Mouse (Mus musculus): Measurements from ENCODE around the gene Olfr530. TPM values are rescaled to one million over a fixed set of nuclear protein-coding genes. Genes with fewer than 3 reads are reported as not detected.

The Olfr530 gene
- total RNA-seq (2017): not detected in 3 replicates

DNA sequence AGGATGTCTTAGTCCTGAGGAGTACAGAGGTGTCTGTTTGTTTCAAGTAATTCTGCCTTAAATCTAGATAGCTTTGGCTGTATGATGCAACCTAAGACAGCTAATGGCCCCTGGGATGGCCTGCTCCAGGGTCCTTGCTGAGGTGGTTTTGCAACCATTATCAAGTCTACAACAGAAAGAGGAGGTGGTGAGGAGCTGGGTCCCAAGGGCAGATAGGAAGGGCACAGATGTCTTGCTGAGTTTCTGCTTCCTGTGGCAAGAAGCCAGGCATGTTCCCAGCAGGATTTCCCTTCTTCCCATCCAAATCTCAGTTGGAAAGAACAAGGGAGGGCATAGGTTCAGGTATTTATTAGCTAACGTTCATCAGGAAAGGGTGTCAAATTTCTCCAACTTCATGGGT, at the start of gene Olfr530:
TSS of gene Olfr530 (minus strand) at position 101 of the 400 bp plus-strand sequence.
- no peak for ATAC-seq (replicated peaks; ENCODE audit: insufficient number of reproducible peaks, low FRiP score, low TSS enrichment, poor library complexity, severe bottlenecking)

GRCm38 (mm10) chr7:140421539-140421938, 45.4 kb upstream of the Olfr530 start, which contains the start of gene Olfr532:
Olfr532 (minus strand) TSS chr7:140421639.
- no peak for ATAC-seq (replicated peaks; ENCODE audit: insufficient number of reproducible peaks, low FRiP score, low TSS enrichment, poor library complexity, severe bottlenecking)

DNA sequence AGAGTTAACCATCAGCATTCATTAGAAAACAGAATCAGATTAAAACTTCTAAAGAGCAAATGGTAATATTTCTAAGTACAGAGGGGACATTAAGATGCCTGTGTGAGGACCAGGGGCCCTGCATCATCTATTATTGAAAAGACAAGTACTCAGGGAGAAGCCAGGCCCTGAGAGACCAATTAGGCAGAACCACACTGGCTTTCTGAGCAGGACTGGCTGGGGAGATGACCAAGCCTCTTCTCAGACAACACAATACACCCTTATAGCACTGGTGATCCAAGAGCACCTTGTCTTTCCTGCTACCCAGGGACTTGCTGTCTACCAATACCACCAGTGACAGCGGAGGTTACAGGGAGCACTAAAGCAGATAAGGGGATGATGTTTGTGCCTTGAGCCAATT, 26.7 kb upstream of the Olfr530 start, which contains the start of gene Olfr531:
TSS of gene Olfr531 (minus strand) at position 101 of the 400 bp plus-strand sequence.
- no peak for ATAC-seq (replicated peaks; ENCODE audit: insufficient number of reproducible peaks, low FRiP score, low TSS enrichment, poor library complexity, severe bottlenecking)

DNA sequence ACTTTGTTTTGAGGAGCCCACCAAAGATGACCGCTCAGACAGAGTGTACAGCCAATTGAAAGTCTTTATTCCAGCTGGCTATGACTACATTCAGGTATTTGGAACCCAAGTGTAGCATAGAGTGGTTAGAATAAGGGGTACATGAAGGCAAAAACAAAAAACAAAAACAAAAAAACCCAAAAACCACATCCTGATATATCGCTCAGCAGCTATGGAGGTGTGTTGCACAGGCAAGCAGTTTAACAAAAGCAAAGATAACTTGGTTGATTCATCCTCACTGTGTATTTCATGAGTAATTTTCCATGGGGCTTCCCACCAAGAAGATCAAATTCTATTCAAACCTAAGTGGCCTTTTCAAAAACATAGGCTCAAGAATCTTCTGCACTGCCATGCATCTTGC, 780 bp upstream of the Olfr530 start:
- no peak for ATAC-seq (replicated peaks; ENCODE audit: insufficient number of reproducible peaks, low FRiP score, low TSS enrichment, poor library complexity, severe bottlenecking)

DNA sequence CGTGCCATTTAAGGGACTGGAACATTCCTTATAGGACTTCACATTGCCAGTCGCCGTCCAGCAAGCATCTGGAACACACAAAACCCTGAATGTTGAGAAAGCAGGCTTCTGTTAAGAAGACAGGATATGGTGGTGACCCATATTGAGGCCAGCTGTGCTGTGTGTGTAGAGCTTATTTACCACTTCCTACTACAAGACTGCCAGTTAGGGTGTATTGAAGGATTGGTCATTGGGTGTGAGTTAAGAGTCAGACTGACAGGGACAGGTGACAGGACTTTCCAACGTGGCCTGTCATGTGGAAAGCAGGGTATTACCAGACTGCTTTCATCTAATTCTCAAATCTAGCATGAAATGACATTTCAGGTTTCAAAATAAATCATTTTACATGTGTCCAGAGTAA, 1.8 kb downstream of the Olfr530 start:
- no peak for ATAC-seq (replicated peaks; ENCODE audit: insufficient number of reproducible peaks, low FRiP score, low TSS enrichment, poor library complexity, severe bottlenecking)

- ATAC-seq (replicated peaks; ENCODE audit: insufficient number of reproducible peaks, low FRiP score, low TSS enrichment, poor library complexity, severe bottlenecking): no peak
Observed at GRCm38 (mm10) chr7:140361571-140361970, 14.6 kb downstream of the Olfr530 start, which contains the start of gene Olfr60. Olfr60 (minus strand) TSS chr7:140361671.

- ATAC-seq (replicated peaks; ENCODE audit: insufficient number of reproducible peaks, low FRiP score, low TSS enrichment, poor library complexity, severe bottlenecking): no peak
Observed at GRCm38 (mm10) chr7:140333717-140334116, 42.4 kb downstream of the Olfr530 start, which contains the start of gene Olfr527. Olfr527 (plus strand) TSS chr7:140334017.

DNA sequence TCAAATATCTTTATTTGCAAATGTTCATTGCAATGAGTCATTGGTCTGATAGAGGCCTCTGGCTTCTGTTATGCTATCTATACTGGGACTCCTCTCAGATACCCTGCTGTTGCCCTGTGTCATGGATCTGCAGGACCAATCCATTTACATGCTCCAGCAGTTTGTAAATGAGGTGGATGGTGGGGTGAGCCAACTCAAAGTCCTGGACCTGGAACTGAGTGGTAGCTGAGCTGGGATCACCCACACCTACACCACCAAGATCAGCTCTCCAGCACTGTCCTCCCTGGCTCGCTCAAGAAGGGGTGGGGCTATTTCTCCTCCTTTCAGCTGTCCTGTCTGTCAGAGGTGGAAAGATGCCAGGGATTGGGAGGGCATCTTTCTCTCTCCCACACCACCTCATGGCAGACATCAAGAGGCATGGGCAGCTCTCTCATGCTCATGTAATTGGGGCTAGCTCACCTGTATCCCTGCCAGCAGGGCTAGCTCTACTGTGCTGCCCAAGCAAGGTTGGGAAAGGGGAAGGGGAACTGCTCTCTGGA, 46.3 kb downstream of the Olfr530 start:
- no peak for ATAC-seq (replicated peaks; ENCODE audit: insufficient number of reproducible peaks, low FRiP score, low TSS enrichment, poor library complexity, severe bottlenecking)

Other genes starting within 250 kb of the Olfr530 start
- gene Mtg1, start 238.8 kb downstream of the Olfr530 start, total RNA-seq (2017): 3.7 to 7.6 TPM (median 4.4 TPM) in 3 replicates
- gene Sprn, start 221.5 kb downstream of the Olfr530 start, total RNA-seq (2017): not detected in 3 replicates
- not detected in 3 replicates for gene Olfr522, start 211.6 kb downstream of the Olfr530 start, total RNA-seq (2017)
- not detected in 3 replicates for gene Olfr523, start 203.1 kb downstream of the Olfr530 start, total RNA-seq (2017)
- not detected in 3 replicates for gene Olfr524, start 170.4 kb downstream of the Olfr530 start, total RNA-seq (2017)
- 0.39 to 0.48 TPM in 2 of 3 replicates, not detected in the other for gene Cd163l1, start 158.1 kb downstream of the Olfr530 start, total RNA-seq (2017)
- 0.85 to 2.5 TPM in 2 of 3 replicates, not detected in the other for gene 5830411N06Rik, start 129.0 kb downstream of the Olfr530 start, total RNA-seq (2017)
- not detected in 3 replicates for gene Olfr525, start 55.5 kb downstream of the Olfr530 start, total RNA-seq (2017)
- not detected in 3 replicates for gene Olfr527, start 42.3 kb downstream of the Olfr530 start, total RNA-seq (2017)
- not detected in 3 replicates for gene Olfr60, start 14.7 kb downstream of the Olfr530 start, total RNA-seq (2017)
- 0.10 TPM in 1 of 3 replicates, not detected in the others for gene Olfr531, start 26.6 kb upstream of the Olfr530 start, total RNA-seq (2017)
- not detected in 3 replicates for gene Olfr532, start 45.3 kb upstream of the Olfr530 start, total RNA-seq (2017)
- not detected in 3 replicates for gene Olfr533, start 87.0 kb upstream of the Olfr530 start, total RNA-seq (2017)
- not detected in 3 replicates for gene Olfr535, start 107.9 kb upstream of the Olfr530 start, total RNA-seq (2017)
- not detected in 3 replicates for gene Olfr536, start 131.1 kb upstream of the Olfr530 start, total RNA-seq (2017)
- not detected in 3 replicates for gene Olfr538, start 191.6 kb upstream of the Olfr530 start, total RNA-seq (2017)
- gene Olfr46, start 224.9 kb upstream of the Olfr530 start, total RNA-seq (2017): 0.10 to 0.19 TPM in 2 of 3 replicates, not detected in the other